Mouse (Mus musculus): ENCODE measurements at regions not wholly inside any gene's neighbourhood (a gene's known extent, or its start where the extent isn't known, plus 50 kb on each side); places are given as distances from the start of the nearest gene placed in this dataset.

DNA sequence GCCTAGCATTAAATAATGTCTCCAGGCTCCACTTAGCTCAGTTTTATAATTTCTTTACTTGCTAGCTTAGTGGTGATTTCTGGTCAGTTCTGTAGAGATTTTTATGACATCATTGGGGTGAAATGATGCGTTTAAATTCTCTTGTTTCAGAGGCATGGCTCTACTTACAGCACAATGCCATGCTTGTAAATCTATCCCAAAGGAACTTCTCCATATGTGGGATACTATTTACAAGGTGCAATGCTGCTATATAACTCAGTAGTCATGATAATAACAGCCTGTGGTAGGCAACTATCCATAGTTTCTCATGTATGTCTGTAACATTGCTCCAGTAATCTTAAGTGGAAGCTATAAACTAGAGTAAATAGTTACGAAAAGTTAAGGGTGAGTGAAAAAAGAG, 205.4 kb upstream of the Cdh8 start:
- no peak for TF ChIP-seq GATA1 (IDR thresholded peaks at IDR 0.05; ENCODE audit: low read depth, low read length)
- TF ChIP-seq CTCF (IDR thresholded peaks at IDR 0.05 in 2 of 3, conservative IDR thresholded peaks at IDR 0.05 in 1 of 3; ENCODE audit: control insufficient read depth in 1 of 3, insufficient read depth in 1 of 3, low read depth in 2 of 3, low read length in 3 of 3, poor library complexity in 1 of 3, severe bottlenecking in 1 of 3): no peak
- TF ChIP-seq NRF1 (IDR thresholded peaks at IDR 0.05; ENCODE audit: insufficient read depth, low read depth, low read length, poor library complexity, severe bottlenecking): no peak
- TF ChIP-seq MYC (IDR thresholded peaks at IDR 0.05; ENCODE audit: low read depth, low read length): no peak

Data from MEL (cell line).